ENCODE assay signal across 7 mouse cellular contexts in genomic region chr5:65763088-65763915, GRCm38 (mm10). TPM values are rescaled to one million over a fixed set of nuclear protein-coding genes. Genes with fewer than 3 reads are reported as not detected.
DNase-seq lines count a peak whose midpoint lies in the region; ATAC-seq lines count a peak whose summit lies in the region.

Gene N4bp2, plus strand, starts transcription at chr5:65763521.

- ATAC-seq in embryonic facial prominence, embryonic 11.5 days (replicated peaks; ENCODE audit: insufficient number of reproducible peaks, low FRiP score, low TSS enrichment, low read depth): peak; percentile 27
- peak; percentile 59 for ATAC-seq in limb, embryonic 11.5 days (ENCODE audit: insufficient number of reproducible peaks, low FRiP score, low TSS enrichment, low read depth)
- ATAC-seq in midbrain, embryonic 13.5 days: peak; percentile 55

- H3K4me1 ChIP-seq in embryonic facial prominence, embryonic 11.5 days (ENCODE audit: control insufficient read depth, insufficient read depth, low read length): no peaks in the 10 kb centered on the region
- H3K4me1 ChIP-seq in limb, embryonic 11.5 days (ENCODE audit: control insufficient read depth, insufficient read depth, low read length): 0 out of 2 replicates have a peak, but pooled peaks cover 3% of the 10 kb centered on the region
- peaks cover 18% of the 10 kb centered on the region for H3K4me1 ChIP-seq in midbrain, embryonic 13.5 days (replicated peaks)

- H3K27me3 ChIP-seq in embryonic facial prominence, embryonic 11.5 days (ENCODE audit: control insufficient read depth, insufficient read depth, low read length): no peaks in the 10 kb centered on the region
- no peaks in the 10 kb centered on the region for H3K27me3 ChIP-seq in limb, embryonic 11.5 days (ENCODE audit: control insufficient read depth, insufficient read depth, low read length)
- no peaks in the 10 kb centered on the region for H3K27me3 ChIP-seq in midbrain, embryonic 13.5 days

- DNase-seq in adrenal gland, postnatal 14 days: peak; percentile 88
- DNase-seq in embryonic facial prominence, embryonic 11.5 days (ENCODE audit: low spot score): peak; percentile 74
- DNase-seq in heart, adult 11 months: peak; percentile 98
- DNase-seq in kidney, adult 11 months: peak; percentile 84
- peak; percentile 85 for DNase-seq in limb, embryonic 11.5 days (ENCODE audit: low spot score)
- DNase-seq in spleen, adult 12 weeks (ENCODE audit: low spot score): peak; percentile 61

- WGBS in embryonic facial prominence, embryonic 11.5 days: 0% methylated on average over 51 of the region's 80 CpGs
- 1% methylated on average over 69 of the region's 80 CpGs for WGBS in limb, embryonic 11.5 days
- WGBS in midbrain, embryonic 13.5 days: under 1% methylated on average over 70 of the region's 80 CpGs

- H3K9me3 ChIP-seq in embryonic facial prominence, embryonic 11.5 days (replicated peaks; ENCODE audit: control insufficient read depth, low read length): no peaks in the 10 kb centered on the region
- no peaks in the 10 kb centered on the region for H3K9me3 ChIP-seq in limb, embryonic 11.5 days (ENCODE audit: control insufficient read depth, low read length)
- no peaks in the 10 kb centered on the region for H3K9me3 ChIP-seq in midbrain, embryonic 13.5 days

- peak within 1 kb of the TSS; percentile 68 for H3K4me3 ChIP-seq in embryonic facial prominence, embryonic 11.5 days (ENCODE audit: low read depth, low read length)
- peak within 1 kb of the TSS; percentile 81 for H3K4me3 ChIP-seq in limb, embryonic 11.5 days (ENCODE audit: low read depth, low read length)
- peak within 1 kb of the TSS; percentile 78 for H3K4me3 ChIP-seq in midbrain, embryonic 13.5 days (replicated peaks)

- no peaks in the 10 kb centered on the region; the same call in 1 of the 2 replicates for H3K36me3 ChIP-seq in embryonic facial prominence, embryonic 11.5 days (replicated peaks; ENCODE audit: control insufficient read depth, insufficient read depth, low read depth, low read length)
- no peaks in the 10 kb centered on the region for H3K36me3 ChIP-seq in limb, embryonic 11.5 days (ENCODE audit: control insufficient read depth, insufficient read depth, low read length)
- no peaks in the 10 kb centered on the region for H3K36me3 ChIP-seq in midbrain, embryonic 13.5 days

- peak within 1 kb of the TSS; percentile 95 for H3K9ac ChIP-seq in embryonic facial prominence, embryonic 11.5 days (replicated peaks; ENCODE audit: low read length)
- peak within 1 kb of the TSS; percentile 98 for H3K9ac ChIP-seq in limb, embryonic 11.5 days (ENCODE audit: low read length)
- H3K9ac ChIP-seq in midbrain, embryonic 13.5 days (replicated peaks): peak within 1 kb of the TSS; percentile 95

- peak within 1 kb of the TSS; percentile 74 for H3K4me2 ChIP-seq in embryonic facial prominence, embryonic 11.5 days (ENCODE audit: low read depth, low read length)
- peak within 1 kb of the TSS; percentile 88 for H3K4me2 ChIP-seq in limb, embryonic 11.5 days (ENCODE audit: low read depth, severe bottlenecking)
- peak within 1 kb of the TSS; percentile 84 for H3K4me2 ChIP-seq in midbrain, embryonic 13.5 days (replicated peaks)

- peak within 1 kb of the TSS; percentile 100 for H3K27ac ChIP-seq in embryonic facial prominence, embryonic 11.5 days (replicated peaks; ENCODE audit: low read depth, low read length)
- peak within 1 kb of the TSS; percentile 99 for H3K27ac ChIP-seq in limb, embryonic 11.5 days (replicated peaks; ENCODE audit: low read depth, low read length)
- peak within 1 kb of the TSS; percentile 100 for H3K27ac ChIP-seq in midbrain, embryonic 13.5 days

RNA-seq across cellular contexts. Expression of gene N4bp2, which starts in this region (rescaled TPM):
- 26.2 and 27.2 TPM in 2 replicates for total RNA-seq in adrenal gland, postnatal 14 days (2021)
- 45.4 and 50.7 TPM in 2 replicates for polyA plus RNA-seq in embryonic facial prominence, embryonic 11.5 days (2014; fragmentation: Nextera tagmentation; extraction: Ambion mirVana)
- 57.2 and 57.4 TPM in 2 replicates for polyA plus RNA-seq in limb, embryonic 11.5 days (2014; fragmentation: Nextera tagmentation; extraction: Ambion mirVana)
- 26.3 and 27.0 TPM in 2 replicates for polyA plus RNA-seq in midbrain, embryonic 13.5 days (2015; fragmentation: Nextera tagmentation; extraction: Ambion mirVana)

Comparison
In these comparisons a context has a peak if more than half of its experiments do, and no peak if none do; other contexts are left out.
1. Peak in every context shown above with its lines: DNase-seq, ATAC-seq, H3K4me3 ChIP-seq and H3K27ac ChIP-seq.